Mouse (Mus musculus) gastrocnemius, postnatal 10 days (tissue): Measurements from ENCODE around the gene Fam219b. TPM values are rescaled to one million over a fixed set of nuclear protein-coding genes. Genes with fewer than 3 reads are reported as not detected.

ENCODE experiments used
- DNase-seq: peaks from one replicate; pipeline ENCODE4 v3.0.0; 2021; ENCODE audit warnings: mixed read lengths
- long read RNA-seq, 2 experiments: library from polyadenylated mRNA; stranded (forward); transcript quantifications; one replicate each; pipeline ENCODE4 v2.0.0; 2021
- total RNA-seq, 2 experiments: library from RNA; stranded (reverse); gene quantifications; 2 replicates each; pipeline ENCODE4 v1.2.3; 2021

The Fam219b gene
- total RNA-seq = 1 to 10 TPM; 9.1 to 9.2 TPM
- long read RNA-seq, experiment 1, transcript Fam219b-201 (4 exons, 3,001 nt) = minor isoform, 6 of 29 reads
- long read RNA-seq, experiment 1, transcript Fam219b-202 (5 exons, 3,017 nt) = major isoform, 19 of 29 reads
- long read RNA-seq, experiment 1, partial matches to known transcripts = 2 of 29 reads
- long read RNA-seq, experiment 1, other reads (novel, unspliced or antisense) = 2 of 29 reads
- long read RNA-seq, experiment 2, transcript Fam219b-202 (5 exons, 3,017 nt) = major isoform, 13 of 17 reads
- long read RNA-seq, experiment 2, partial matches to known transcripts = 1 of 17 reads
- long read RNA-seq, experiment 2, other reads (novel, unspliced or antisense) = 0 of 17 reads

DNA sequence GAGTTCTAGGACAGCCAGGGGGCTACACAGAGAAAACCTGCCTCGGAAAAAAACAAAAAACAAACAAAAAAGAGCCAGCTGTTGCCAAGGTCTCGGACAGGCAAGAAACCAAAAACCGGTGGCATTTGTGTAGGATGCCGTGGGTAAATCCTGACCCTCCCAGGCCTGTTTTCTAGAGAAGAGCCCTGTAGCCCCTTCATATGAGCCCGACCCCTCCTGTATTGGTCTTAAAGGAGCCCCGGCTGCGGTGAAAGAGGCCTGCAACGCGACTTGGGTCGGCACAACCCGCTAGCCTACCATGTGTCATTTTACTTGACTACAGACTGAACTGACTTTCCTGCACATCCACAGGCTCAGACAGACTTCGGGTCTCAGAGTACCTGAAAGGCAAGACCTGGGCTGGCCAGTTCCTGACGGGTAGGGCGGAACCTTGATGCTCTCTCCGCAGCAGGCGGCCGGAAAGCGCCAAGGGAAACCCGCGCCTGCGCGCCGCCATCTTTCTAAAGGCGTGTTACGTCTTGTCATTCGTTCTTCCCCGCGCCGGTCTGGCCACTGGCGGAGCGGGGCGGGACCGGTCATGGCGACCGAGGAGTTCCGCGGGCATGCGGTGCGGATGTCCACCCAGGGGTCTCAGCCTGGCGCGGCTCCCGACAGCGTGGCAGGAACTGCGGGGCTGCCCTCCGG is at the start of gene Fam219b:
Fam219b (plus strand) TSS at position 485 of the 684 bp plus-strand sequence.
- peak; percentile 90 for DNase-seq

DNA sequence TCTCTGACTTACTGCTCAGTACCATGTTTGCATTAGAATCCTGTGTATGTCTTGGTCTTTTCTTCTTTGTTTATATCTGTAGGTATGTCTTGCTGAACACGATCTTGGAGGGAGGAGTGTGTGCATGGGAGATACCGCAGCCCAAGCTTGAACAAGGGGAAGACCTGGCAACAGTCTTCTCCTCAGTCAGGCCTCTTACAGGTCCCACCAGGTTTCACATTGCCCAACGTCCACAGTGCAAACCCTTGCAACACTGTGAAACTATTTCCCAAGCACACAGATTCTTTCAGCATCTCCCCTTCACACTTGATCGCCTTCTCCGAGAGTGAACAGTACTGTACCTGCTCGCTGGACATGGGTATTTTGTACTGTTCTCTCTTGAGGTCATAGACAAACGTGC is 49.5 kb upstream of the Fam219b start:
- DNase-seq = no peak

DNA sequence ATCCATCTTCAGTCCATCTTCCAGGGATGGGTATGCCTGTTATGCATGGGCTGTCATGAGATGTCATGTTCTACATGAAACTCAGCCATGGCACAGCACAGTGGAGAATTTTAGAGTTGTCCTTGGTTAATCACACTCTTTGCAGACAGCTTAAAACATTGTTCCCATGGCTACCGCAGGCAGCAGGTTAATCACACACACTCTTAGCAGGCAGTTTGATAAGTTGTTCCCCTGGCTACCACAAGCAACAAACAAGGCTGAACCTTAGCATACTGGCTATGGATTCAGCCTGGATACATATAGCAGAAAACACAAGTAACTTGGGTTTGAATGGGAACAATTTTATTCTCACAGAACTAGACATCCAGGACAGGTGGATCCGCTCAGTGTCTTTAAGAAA is 43.8 kb upstream of the Fam219b start:
- DNase-seq = no peak

GRCm38 (mm10) chr9:57494970-57495369 is 42.4 kb upstream of the Fam219b start:
- no peak for DNase-seq

DNA sequence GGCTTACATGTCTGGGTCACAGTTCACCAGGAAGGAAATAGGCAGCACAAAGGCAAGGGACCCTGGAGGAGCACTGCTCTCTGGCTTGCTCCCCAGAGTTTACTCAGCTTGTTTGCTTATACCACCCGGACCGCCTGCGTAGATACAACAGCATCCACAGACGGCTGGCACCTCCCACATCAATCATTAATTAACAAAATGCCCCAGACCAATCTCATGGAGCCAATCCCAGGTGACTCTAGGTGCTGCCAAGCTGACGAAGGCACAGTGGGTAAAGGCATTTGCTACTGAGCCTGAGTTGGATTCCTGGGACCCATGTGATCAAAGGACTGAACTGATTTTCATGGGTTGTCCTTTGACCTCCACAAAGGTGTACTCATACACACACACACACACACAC is 40.1 kb upstream of the Fam219b start:
- no peak for DNase-seq

GRCm38 (mm10) chr9:57498536-57498935 is 38.8 kb upstream of the Fam219b start:
- no peak for DNase-seq

GRCm38 (mm10) chr9:57501452-57501851 is 35.9 kb upstream of the Fam219b start:
- DNase-seq = no peak

DNA sequence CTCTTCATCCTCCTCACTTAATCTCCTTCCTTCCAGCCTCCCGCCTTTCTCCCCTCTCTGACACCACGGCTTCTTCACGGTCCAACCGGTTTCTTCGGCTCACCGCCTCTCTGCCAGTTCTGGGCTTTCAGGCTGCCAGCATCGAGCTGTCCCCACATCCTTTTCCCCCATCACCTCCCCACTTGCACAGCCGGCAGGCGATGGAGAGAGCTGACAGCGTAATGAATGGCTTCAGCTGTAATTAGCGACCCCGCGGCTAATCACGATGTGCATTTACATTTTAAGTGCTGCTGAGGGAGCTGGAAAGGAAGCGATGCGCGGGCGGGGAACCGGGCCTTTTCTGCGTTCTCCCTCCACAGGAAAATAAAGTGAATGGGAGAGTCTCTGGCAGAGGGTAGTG is 35.5 kb upstream of the Fam219b start:
- DNase-seq = no peak

GRCm38 (mm10) chr9:57502911-57503621 is 34.3 kb upstream of the Fam219b start:
- DNase-seq = no peak

DNA sequence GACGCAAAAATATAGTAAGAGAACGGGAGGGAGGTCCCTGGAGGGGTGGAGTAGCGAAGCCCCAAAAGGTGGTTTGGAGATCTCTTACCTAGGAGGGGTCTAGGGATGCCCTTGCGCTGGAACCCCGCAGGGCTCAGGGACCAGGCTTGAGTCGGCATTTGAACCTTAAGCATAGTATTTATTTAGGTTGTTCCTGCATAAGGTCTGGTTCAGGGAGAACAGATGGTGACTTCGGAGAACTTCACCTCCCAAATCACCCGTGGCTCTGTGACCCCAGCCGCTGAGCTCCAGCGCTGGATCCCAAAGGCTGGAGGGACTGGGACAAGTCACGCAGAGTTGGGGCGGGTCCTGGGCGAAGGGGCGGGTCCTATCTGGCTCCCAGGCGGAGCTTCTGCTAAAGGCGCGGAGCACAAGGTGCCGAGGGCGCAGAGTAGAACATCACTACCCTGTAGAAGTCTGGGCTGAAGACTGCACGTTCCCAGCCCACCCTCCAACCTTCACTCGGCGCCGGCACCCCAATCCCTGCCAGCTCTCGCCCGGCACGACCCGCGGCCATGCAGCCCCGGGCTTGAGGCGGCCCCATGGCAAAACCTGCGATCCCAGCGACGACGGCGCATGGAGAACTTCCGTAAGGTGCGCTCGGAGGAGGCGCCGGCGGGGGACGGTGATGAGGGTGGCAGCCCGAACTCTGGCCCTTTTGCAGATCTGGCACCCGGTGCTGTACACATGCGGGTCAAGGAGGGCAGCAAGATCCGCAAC is 33.5 kb upstream of the Fam219b start, which contains the start of gene Rpp25:
Rpp25 (plus strand) TSS at position 405 of the 759 bp plus-strand sequence.
- DNase-seq = peak; percentile 33

GRCm38 (mm10) chr9:57504381-57504700 is 33.0 kb upstream of the Fam219b start:
- DNase-seq = peak; percentile 48

DNA sequence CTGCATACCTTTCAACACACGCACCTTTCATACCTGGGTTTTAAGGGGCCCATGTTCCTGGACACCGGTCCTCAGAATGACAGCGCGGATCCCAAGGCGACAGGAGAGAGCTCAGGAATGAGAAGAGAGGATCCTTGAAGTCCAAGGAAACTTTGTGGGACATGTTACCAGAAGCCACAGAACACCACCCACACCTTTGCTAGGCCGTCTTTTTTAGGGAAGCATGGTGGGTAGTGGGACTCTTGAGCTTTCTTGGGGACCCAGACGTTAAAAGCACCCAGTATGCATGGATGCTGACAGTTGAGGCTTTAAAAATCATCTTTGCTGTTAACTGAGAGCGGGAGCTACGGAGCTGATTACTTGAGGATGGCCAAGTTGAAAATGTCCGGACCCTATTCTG is 32.4 kb upstream of the Fam219b start:
- DNase-seq = no peak

GRCm38 (mm10) chr9:57505700-57506099 is 31.6 kb upstream of the Fam219b start:
- DNase-seq = no peak

DNA sequence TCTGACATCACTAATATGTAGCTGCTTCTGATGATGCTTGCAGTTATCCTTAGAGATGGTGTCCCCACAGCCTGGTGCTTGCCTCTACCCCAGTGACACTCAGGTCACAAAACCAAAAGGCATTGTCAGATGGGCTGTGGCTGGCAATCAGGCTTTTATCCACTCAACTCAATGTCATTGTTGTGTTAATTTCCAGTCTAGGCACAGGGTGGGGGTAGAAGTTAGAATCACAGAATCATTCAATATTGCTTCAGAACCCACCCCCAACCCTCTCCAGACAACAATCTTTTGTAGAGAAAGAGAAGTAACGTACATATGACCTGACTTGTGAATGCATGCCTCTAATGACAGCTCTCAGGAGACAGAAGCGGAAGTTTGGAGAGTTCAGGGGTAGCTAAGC is 26.8 kb upstream of the Fam219b start:
- DNase-seq = no peak

DNA sequence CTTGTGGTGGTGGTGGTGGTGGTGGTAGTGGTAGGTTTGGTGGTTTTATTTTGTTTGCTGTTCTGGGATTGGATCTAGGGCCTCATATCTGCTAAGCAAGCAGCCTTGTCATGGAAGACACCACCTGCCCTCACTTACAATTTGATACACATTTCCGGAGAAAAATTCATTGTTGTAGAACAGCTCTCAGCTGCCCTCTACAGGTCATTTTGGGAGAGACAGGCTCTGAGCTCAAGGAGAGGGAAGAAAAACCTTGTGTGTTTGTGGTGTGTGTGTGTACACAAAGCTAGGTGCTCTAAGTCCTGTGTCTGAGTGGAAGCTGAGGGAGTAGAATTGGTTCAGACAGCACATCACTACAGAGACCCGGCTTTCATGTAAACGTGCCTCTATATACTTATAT is 20.2 kb upstream of the Fam219b start:
- DNase-seq = peak; percentile 63

GRCm38 (mm10) chr9:57520375-57521055 is 16.8 kb upstream of the Fam219b start:
- DNase-seq = no peak

GRCm38 (mm10) chr9:57521056-57521911 is 16.0 kb upstream of the Fam219b start, which contains the start of gene Cox5a:
Gene Cox5a, plus strand, starts transcription at chr9:57521274.
- DNase-seq = peak; percentile 98

DNA sequence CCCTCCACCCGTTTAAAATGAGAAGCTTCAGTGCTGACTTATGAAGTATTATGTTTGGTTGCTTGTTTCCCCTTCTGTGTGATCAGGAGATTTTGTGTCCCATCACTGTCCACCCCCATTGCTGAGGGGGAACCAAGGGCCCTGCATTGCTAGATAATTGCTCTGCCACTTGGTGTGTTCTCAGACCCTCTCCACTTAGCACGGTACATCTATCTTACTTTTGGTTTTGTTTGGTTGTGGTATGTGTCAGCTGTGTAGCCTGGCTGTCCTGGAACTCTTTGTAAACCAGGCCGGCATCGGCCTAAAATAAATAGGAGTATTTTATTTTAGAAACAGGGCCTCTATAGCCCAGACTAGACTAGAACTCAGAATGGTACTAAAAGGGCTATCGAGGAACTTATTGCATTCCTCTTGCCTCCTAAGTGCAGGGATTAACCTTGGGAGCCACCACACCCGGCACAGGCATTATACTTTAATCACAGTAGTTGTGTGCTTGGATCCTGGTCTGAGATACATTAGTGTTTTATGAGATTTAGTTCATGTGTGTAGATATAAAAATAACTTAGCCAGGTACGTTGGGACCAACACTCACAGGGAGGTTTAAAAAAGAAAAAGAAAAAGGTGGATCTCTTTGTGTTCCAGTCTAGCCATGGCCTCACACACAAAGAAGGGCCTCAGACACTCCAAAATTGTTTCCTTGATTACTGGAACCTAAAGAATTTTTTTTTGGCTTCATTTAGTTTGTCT is 15.0 kb upstream of the Fam219b start:
- DNase-seq = no peak

GRCm38 (mm10) chr9:57522861-57523246 is 14.5 kb upstream of the Fam219b start:
- no peak for DNase-seq

GRCm38 (mm10) chr9:57523754-57524153 is 13.6 kb upstream of the Fam219b start:
- no peak for DNase-seq
